Mouse (Mus musculus): ENCODE data around the gene Emc8.
A peak's percentile ranks its signal among the peaks of the same experiment; 100 is the strongest.

The Emc8 gene

GRCm38 (mm10) chr8:120642031-120642662 lies 26.2 kb downstream of the Emc8 start:
- no peak for DNase-seq (ENCODE audit: low read depth)

GRCm38 (mm10) chr8:120641245-120641644 lies 27.1 kb downstream of the Emc8 start:
- no peak for DNase-seq (ENCODE audit: low read depth)

- no peak for DNase-seq (ENCODE audit: low read depth)
Measured at GRCm38 (mm10) chr8:120634329-120634839, 34.0 kb downstream of the Emc8 start.

GRCm38 (mm10) chr8:120633665-120634271 lies 34.6 kb downstream of the Emc8 start:
- DNase-seq (ENCODE audit: low read depth): no peak

- no peak for DNase-seq (ENCODE audit: low read depth)
Measured at GRCm38 (mm10) chr8:120632969-120633664, 35.3 kb downstream of the Emc8 start.

GRCm38 (mm10) chr8:120631441-120632375 lies 36.7 kb downstream of the Emc8 start:
- DNase-seq (ENCODE audit: low read depth): peak; percentile 94

GRCm38 (mm10) chr8:120630848-120631247 lies 37.5 kb downstream of the Emc8 start:
- DNase-seq (ENCODE audit: low read depth): no peak

- no peak for DNase-seq (ENCODE audit: low read depth)
Measured at GRCm38 (mm10) chr8:120630031-120630430, 38.3 kb downstream of the Emc8 start.

GRCm38 (mm10) chr8:120627298-120627697 lies 41.1 kb downstream of the Emc8 start:
- no peak for DNase-seq (ENCODE audit: low read depth)

GRCm38 (mm10) chr8:120626461-120626860 lies 41.9 kb downstream of the Emc8 start:
- DNase-seq (ENCODE audit: low read depth): no peak

GRCm38 (mm10) chr8:120623608-120624007 lies 44.8 kb downstream of the Emc8 start:
- DNase-seq (ENCODE audit: low read depth): no peak

GRCm38 (mm10) chr8:120622161-120622560 lies 46.2 kb downstream of the Emc8 start:
- no peak for DNase-seq (ENCODE audit: low read depth)

- no peak for DNase-seq (ENCODE audit: low read depth)
Measured at GRCm38 (mm10) chr8:120620441-120620840, 47.9 kb downstream of the Emc8 start.

GRCm38 (mm10) chr8:120619235-120620180 lies 48.9 kb downstream of the Emc8 start:
- no peak for DNase-seq (ENCODE audit: low read depth)

- no peak for DNase-seq (ENCODE audit: low read depth)
Measured at GRCm38 (mm10) chr8:120618110-120618509, 50.3 kb downstream of the Emc8 start.

- DNase-seq (ENCODE audit: low read depth): no peak
Measured at GRCm38 (mm10) chr8:120616663-120617626, 51.4 kb downstream of the Emc8 start.

- no peak for DNase-seq (ENCODE audit: low read depth)
Measured at GRCm38 (mm10) chr8:120614491-120614890, 53.9 kb downstream of the Emc8 start.

GRCm38 (mm10) chr8:120610824-120611223 lies 57.5 kb downstream of the Emc8 start:
- DNase-seq (ENCODE audit: low read depth): no peak

- DNase-seq (ENCODE audit: low read depth): no peak
Measured at GRCm38 (mm10) chr8:120607885-120608284, 60.5 kb downstream of the Emc8 start.

- DNase-seq (ENCODE audit: low read depth): no peak
Measured at GRCm38 (mm10) chr8:120607460-120607859, 60.9 kb downstream of the Emc8 start.
